Mouse (Mus musculus) urinary bladder, postnatal 14 days (tissue): Measurements from ENCODE around the gene Stxbp6.
"Not testable (repeated sequence)": the region's sequence is repeated elsewhere in the genome, so short reads cannot be mapped to it uniquely, and the experiment has no call there.

Experiments
- DNase-seq: peaks from one replicate; pipeline ENCODE4 v3.0.0; 2021; ENCODE audit warnings: low spot score

Stxbp6 gene

DNA sequence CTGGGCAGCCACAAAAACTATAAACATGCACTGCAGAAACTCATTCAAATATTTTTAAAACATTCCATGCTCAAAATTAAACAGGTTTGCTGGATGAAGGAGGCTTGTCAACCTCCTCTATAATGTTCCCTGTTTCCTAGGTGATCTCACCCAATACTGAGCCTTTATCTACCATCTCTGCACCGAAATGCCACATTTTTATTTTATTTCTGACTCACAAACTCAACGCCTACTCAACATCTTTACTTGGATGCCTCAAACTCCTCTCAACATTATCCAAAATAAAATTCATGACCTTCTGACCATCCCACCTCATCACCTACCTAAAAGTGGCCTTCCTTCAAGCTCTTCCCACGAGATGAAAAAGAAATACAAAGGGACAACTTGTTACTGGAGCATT is 18.1 kb downstream of the Stxbp6 start:
- DNase-seq, result no peak

DNA sequence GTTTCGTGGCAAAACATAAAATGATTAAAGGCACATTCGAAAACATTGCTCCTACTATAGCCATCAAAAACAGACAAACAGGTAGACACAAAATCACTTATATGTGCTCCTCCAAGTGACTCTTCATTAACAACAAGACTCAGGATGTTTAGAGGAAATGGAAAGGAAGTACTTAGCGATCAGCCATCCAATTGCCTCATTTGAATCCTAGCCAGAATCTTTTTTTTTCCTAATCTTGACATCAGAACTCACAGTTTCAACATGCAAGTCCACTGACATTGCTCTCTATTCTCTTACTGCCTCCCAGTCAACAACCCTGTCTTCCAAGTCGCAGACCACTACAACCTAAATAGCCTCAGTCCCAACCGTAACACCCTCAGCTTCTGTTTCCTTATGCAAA is 21.2 kb downstream of the Stxbp6 start:
- no peak for DNase-seq

DNA sequence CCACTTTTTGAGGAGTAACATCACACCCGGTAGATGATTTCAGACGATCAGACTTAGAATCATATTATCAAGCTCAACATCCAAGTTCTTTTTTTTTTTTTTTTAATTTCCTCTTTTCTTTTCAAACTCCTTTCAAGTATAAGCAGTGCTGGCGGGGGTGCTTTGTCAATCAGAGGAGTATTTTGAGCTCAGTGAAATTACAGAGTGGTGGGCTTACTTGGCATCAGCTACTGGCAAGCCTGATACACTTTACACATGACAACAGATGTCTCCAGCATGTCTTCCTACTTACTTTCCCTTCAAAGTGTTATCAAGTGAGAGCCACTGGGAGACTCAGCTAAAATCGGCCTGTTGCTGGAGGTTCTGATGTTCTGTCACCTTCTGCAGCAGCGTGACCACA is 21.6 kb downstream of the Stxbp6 start:
- DNase-seq, result no peak

GRCm38 (mm10) chr12:45049894-45050293 is 24.6 kb downstream of the Stxbp6 start:
- DNase-seq, result peak; percentile 10

DNA sequence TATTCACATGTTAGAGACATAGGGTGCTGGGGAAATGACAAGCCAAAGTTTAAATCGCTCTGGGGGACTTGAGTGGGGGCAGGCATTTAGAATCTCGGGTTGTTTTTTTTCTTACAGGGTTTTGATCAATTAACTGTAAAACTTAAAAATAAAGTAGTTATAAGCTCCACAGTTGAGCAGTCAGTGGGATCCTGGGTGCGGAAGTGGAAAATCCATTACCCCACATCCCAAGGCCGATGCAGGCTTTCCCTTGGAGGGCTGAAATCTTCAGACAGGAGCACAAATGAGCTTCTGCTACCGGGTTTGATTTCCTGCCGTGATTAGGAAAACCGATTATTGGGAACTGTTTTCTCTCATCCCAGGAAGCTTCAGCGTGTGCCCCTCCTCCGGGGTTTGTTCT is 26.8 kb downstream of the Stxbp6 start:
- not testable (repeated sequence) for DNase-seq

DNA sequence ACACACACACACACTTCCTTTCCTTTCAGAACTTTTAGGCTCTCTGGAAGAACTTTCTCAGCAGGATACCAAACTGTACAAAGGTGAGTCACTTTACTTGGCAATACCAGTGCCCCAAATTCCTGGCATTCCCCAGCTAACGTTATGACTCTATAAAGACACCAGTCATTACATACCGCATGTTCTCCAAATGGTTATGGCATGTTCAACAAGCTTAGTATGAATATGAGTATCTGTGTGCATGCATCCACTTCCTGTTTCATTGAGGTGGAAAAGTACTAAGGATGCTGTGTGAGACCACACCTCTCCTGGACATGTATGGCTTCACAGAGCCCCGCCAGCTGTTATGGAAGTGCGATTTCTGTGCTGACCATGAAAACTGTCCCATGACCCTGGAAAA is 27.3 kb downstream of the Stxbp6 start:
- DNase-seq, result no peak

DNA sequence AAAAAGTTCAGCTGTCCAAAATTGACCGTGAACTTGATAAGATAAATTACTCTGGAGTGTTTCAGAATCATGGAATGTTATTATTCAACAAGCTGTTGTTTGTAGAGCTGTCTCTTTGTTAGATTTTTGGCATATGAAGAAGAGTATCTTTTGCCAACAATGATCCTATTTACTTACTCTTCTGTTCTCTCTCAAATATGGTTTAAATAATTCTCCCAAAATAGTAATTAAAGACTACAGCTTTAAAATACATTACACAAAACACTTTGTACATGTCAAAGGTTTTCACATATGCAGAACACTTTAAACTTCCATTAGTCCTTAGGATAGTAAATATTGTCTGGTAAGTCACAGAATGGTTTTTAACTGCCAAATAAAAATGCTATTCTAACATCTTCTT is 29.9 kb downstream of the Stxbp6 start:
- DNase-seq, result no peak

- DNase-seq, result no peak
Observed at GRCm38 (mm10) chr12:45042591-45043091, 31.9 kb downstream of the Stxbp6 start.

- no peak for DNase-seq
Observed at GRCm38 (mm10) chr12:45037496-45037895, 37.0 kb downstream of the Stxbp6 start.

- DNase-seq, result no peak
Observed at GRCm38 (mm10) chr12:45037091-45037490, 37.4 kb downstream of the Stxbp6 start.

GRCm38 (mm10) chr12:45030681-45031080 is 43.8 kb downstream of the Stxbp6 start:
- DNase-seq, result no peak

- no peak for DNase-seq
Observed at GRCm38 (mm10) chr12:45026347-45026746, 48.2 kb downstream of the Stxbp6 start.

GRCm38 (mm10) chr12:45020018-45020417 is 54.5 kb downstream of the Stxbp6 start:
- no peak for DNase-seq

DNA sequence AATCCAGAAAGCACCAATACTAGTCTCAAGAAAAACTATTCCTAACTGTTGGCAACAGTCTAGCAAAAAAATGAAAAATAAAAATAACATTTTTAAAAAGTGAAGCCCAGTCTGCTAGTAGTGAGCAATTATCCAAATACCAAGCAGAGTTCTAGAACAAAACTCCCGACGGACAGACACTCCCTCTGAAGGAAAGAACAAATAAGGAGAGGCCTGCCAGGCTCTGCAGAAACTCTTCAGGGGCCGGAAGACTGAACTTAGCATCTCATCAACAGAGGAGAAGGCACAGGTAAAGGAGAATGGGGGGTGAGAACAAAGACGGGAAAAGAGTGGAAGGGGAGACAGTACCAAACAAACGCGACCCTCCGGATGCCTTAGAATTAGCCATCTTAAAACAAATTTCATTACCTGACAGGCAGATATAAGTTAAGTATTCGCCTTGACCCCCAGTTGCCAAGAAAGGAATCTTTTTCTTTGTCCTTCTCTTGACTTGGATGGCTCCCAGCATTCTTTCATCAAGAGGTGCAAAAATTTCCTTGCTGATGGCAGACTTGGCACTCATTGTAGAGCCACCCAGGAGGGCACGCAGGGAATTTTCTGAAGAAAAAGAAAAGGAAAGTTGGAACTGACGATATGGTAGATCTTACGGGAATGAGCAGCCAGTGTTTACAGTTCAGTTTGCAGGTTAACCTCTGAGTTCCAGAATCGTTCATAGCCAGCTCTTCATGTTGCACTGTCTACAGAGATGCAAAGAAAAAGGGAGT is 55.3 kb downstream of the Stxbp6 start:
- no peak for DNase-seq

DNA sequence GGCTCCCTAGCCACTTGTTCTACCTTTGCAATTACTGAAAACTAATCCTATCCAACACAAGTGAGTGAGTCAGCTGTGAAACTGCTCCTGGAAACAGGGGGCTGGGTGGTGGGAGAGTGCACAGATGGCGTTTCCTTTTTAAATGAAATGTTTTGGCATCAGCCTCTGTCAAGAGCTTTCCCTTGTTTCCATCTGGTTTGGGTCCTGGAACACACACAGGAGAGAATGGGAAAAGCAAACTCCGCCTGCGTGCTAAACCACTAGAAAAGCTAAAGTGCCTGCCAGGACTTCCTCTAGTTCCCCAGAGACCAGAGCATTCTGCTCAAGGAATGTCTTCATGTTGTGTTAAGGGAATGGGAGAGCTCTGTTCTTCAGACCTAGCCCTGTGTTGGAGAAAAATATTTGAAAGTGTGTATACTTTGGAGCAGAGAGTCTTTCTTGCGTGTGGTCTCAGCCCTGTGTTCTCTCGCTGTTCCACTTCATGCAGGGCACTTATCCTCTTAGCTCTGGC is 61.2 kb downstream of the Stxbp6 start:
- DNase-seq, result no peak

GRCm38 (mm10) chr12:45011436-45012089 is 62.9 kb downstream of the Stxbp6 start:
- DNase-seq, result no peak

DNA sequence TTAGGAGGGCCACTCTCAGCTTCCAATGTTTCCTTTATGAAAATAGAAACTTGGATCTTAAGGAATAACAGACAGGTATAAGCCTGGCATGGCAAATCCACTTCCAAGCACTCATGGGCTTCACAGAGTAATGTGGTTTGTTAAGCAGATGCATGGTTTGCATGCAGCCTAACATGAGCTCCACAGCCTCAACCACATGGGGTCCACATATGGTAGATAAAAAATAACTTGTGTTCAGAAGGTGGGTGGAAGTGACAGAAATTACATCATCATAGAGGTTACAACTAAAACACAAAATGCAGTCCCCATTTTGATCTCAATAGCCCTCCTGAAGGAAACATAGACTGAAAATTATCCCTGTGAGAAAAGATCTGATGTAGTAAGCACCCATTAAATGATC is 63.5 kb downstream of the Stxbp6 start:
- DNase-seq, result no peak

- no peak for DNase-seq
Observed at GRCm38 (mm10) chr12:45009984-45010611, 64.4 kb downstream of the Stxbp6 start.

- no peak for DNase-seq
Observed at GRCm38 (mm10) chr12:45006569-45006968, 67.9 kb downstream of the Stxbp6 start.

DNA sequence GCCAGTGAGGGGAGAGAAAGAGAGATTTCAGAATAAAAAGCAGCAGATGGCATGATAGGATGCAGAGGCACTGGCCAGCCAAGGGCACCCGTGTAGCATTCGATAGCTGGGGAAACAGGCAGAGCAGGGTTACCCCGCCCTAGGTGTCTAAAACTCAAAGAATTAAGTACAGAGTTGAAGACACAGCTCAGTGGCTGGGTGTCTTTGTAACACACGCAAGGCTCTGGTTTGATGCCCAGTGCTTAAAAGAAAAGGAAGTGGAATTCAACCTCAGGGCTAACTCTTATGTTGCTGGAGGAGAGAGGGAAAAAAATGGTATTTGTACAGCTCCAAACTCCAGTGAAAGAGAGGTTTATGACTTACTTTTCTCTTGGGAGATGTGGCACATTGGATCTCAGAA is 68.5 kb downstream of the Stxbp6 start:
- DNase-seq, result peak; percentile 47

DNA sequence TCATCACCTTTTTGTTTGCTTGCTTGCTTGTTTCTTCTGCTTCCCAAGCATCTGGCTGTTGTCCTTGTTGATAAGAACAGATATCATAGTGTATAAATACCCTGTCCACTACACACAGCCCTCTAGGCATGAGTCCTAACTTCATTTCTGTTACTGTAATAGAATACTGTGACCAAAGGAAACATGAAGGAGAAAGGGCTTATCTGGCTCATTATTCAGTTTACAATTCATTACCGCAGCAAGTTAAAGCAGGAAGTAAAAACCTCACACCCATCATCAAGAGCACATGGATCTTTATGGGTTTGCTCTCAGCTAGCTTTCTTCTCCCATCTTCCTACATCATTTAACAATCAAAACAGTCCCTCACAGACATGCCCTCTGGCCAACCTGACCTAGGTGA is 72.5 kb downstream of the Stxbp6 start:
- DNase-seq, result no peak

DNA sequence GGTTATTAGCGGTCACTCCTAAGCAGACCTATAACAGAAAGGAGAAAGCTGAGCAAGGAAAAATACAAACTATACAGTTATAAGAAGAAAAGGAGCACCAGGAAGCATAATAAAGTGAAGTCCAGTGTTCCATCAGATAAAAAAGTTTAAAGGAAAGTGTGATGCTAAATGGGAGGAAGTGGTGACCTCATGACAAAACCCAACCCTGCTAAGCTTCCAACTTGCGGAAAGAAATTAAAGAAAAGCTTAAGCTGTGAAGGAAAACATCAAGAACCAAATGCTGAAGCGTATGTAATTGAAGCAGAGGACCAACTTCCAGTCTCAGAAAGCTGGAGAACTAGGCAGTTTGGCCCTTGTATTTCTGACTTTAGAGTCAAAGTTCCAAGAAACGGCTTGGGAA is 77.1 kb downstream of the Stxbp6 start:
- DNase-seq, result no peak

DNA sequence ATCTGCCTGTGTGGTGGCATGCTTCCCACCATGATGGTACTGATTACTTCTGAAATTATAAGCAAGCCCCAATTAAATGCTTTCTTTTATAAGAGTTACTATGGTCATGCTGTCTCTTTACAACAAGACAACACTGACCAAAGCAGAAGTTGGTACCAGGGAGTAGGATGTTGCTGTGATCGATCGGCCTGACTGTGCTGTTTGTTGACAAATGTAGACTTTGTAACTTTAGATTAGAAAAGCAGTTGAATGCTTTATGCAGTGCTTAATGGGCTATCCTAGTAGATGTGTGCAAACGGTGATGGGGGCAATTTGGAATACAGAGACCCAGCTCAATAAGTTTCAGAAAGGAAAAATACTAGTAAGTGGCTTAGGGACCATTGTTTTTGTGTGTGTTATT is 77.6 kb downstream of the Stxbp6 start:
- no peak for DNase-seq
